Mouse (Mus musculus): ENCODE measurements around the gene Kcnh7. TPM values are rescaled to one million over a fixed set of nuclear protein-coding genes. Genes with fewer than 3 reads are reported as not detected.

The Kcnh7 gene
- polyA plus RNA-seq, 1 experiment from 2014 or later = 0.05 TPM

DNA sequence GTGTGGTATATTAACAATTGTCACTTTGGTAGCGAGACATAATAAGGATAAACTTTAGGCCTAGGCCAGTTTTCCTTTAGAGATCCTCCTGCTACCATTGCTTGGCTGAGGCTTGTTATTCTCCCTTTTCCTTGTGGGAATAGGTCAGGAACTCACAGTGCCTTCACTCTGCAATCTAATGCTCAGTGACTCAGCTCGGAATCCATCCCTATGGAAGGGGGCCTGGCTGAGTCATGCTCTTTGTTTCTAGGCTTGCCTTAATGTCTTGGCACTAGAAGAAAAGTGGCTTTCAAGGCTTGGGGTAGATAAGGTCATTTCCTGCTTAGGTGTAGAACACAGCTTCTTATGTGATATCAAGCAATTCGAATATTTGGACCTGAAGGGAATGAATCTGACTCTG, 255.6 kb downstream of the Kcnh7 start:
- Histone ChIP-seq H3K4me2 (no peak overlapping the region), H3K9ac (no peak overlapping the region), H3K27me3 (no peaks in the 10 kb centered on the region), H3K4me3 (replicated peaks) (no peak overlapping the region), H3K27ac (replicated peaks) (no peak overlapping the region), H3K9me3 (replicated peaks) (no peaks in the 10 kb centered on the region), H3K4me1 (replicated peaks) (no peaks in the 10 kb centered on the region), H3K36me3 (replicated peaks) (no peaks in the 10 kb centered on the region)
- 56% methylated on average over 3 of the region's 3 CpGs for WGBS (ENCODE audit: insufficient replicate concordance)
- no peak for ATAC-seq (ENCODE audit: insufficient read depth)

DNA sequence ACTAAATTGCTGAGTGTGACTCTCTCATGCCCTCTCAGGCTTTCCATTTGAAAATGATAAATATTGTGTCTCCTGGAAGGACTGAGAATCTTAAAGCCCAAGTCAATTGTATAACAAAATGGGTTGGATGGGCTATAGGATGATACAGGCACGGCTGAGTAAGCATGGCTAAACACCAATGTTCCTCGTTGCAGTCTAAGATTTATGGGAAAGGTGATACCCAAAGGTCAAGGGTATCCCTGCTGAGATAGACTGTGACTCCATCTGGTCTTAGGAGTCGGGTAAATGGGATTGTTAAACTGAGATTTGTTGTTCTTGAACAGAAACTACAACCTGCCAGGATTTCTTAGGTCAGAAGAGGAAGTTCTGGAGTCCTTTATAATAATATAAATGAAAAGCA, 256.0 kb downstream of the Kcnh7 start:
- no peak overlapping the region for H3K27ac ChIP-seq (replicated peaks)
- no peak for ATAC-seq (ENCODE audit: insufficient read depth)
- H3K4me3 ChIP-seq (replicated peaks) = no peak overlapping the region
- H3K36me3 ChIP-seq (replicated peaks) = no peaks in the 10 kb centered on the region
- no peaks in the 10 kb centered on the region for H3K27me3 ChIP-seq
- WGBS (ENCODE audit: insufficient replicate concordance) = 44% methylated on average over 3 of the region's 3 CpGs
- no peaks in the 10 kb centered on the region for H3K9me3 ChIP-seq (replicated peaks)
- H3K9ac ChIP-seq = no peak overlapping the region
- H3K4me2 ChIP-seq = no peak overlapping the region
- H3K4me1 ChIP-seq (replicated peaks) = no peaks in the 10 kb centered on the region

DNA sequence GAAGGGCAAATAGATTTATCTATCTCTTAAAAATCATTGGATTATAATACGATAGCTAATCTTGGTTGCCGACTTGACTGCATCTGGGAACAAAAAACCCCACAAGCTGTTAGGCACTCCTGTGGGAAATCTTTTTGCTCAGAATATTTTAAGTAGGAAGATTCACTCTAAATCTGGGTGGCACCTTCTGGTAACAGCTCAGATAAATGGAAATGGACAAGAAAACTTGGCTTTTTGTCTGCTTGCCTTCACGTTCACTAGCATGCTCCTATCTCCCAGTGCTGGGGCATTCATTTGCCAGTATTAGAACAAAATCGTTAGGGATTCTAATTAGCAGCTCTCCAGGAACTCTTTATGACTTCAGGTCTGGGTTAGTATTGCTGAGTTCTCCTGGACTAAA, 260.3 kb downstream of the Kcnh7 start:
- H3K9ac ChIP-seq = no peak overlapping the region
- H3K4me3 ChIP-seq (replicated peaks) = no peak overlapping the region
- 61% methylated on average over 4 of the region's 4 CpGs for WGBS (ENCODE audit: insufficient replicate concordance)
- H3K4me2 ChIP-seq = no peak overlapping the region
- H3K9me3 ChIP-seq (replicated peaks) = no peaks in the 10 kb centered on the region
- H3K4me1 ChIP-seq (replicated peaks) = no peaks in the 10 kb centered on the region
- H3K27ac ChIP-seq (replicated peaks) = no peak overlapping the region
- no peak for ATAC-seq (ENCODE audit: insufficient read depth)
- no peaks in the 10 kb centered on the region for H3K36me3 ChIP-seq (replicated peaks)
- H3K27me3 ChIP-seq = no peaks in the 10 kb centered on the region

DNA sequence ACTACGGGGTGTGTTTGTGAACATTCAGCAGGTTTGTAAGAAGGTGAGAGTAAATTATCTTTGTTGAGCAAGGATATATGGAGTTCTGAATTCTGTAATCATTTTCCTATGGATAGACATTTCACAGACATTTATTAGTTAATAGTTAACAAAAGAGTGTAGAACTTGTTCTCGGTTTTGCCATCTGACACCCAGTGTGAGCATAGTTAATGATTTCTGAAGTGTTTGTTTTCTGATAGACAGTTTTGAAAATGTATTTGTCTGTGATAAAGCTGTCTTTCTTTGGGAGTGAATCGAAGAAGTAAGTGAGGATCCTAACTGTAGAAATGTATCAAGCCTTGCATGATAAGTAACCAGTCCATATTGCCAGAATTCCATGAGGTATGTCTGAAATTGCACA, 276.4 kb downstream of the Kcnh7 start:
- no peaks in the 10 kb centered on the region for H3K9me3 ChIP-seq (replicated peaks)
- no peak overlapping the region for H3K4me2 ChIP-seq
- no peak overlapping the region for H3K9ac ChIP-seq
- no peak overlapping the region for H3K4me3 ChIP-seq (replicated peaks)
- H3K27ac ChIP-seq (replicated peaks) = no peak overlapping the region
- WGBS (ENCODE audit: insufficient replicate concordance) = 43% methylated on average over 3 of the region's 3 CpGs
- H3K27me3 ChIP-seq = no peaks in the 10 kb centered on the region
- no peaks in the 10 kb centered on the region for H3K4me1 ChIP-seq (replicated peaks)
- H3K36me3 ChIP-seq (replicated peaks) = no peaks in the 10 kb centered on the region
- ATAC-seq (ENCODE audit: insufficient read depth) = no peak

DNA sequence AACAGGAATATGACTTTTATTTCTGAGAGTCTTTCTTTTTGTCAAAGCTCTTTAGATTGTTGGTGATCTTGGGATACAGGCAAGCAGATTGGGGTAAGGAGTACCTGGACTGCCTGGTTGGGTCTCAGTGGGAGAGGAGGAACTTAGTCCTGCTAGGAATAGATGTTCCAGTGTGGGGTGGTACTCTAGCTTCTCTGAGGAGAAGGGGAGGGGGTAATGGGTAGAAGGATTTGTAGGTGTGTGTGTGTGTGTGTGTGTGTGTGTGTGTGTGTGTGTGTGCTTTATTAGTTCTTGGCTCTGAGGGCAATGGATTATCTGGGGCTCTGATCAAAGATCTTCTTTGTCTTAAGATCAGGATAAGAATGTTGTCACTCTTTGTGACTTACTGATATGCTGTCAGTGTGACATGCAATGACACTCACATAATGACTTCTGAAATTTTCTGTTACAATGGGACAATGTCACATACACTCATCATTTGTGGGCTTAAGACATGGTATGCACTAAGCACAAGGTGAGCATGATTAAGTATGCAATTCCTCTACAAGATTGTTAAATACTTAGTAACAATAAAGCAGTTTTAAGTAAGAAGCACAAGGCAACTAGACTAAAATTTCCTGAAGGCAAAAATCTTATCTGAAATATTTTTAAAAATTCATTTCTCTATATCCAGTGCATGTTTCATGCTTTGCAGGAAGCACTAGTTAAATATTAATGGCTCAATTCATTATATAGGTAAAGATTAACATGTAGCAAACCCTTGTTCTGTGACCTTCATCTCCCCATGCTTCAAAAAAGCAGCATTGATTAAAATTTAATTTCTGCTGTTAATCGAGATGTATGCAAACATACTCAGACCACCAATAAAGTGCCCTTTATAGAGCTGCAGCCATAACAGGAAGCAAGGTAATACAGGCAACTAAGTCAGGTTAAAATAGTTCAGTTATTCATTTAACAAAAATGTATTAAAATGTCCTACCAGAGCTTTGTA, 281.4 kb downstream of the Kcnh7 start:
- no peaks in the 10 kb centered on the region for H3K27me3 ChIP-seq
- H3K4me2 ChIP-seq = no peak overlapping the region
- 30% methylated on average over 1 of the region's 1 CpGs for WGBS (ENCODE audit: insufficient replicate concordance)
- H3K4me1 ChIP-seq (replicated peaks) = no peaks in the 10 kb centered on the region
- no peak overlapping the region for H3K4me3 ChIP-seq (replicated peaks)
- no peaks in the 10 kb centered on the region for H3K36me3 ChIP-seq (replicated peaks)
- H3K27ac ChIP-seq (replicated peaks) = no peak overlapping the region
- no peaks in the 10 kb centered on the region for H3K9me3 ChIP-seq (replicated peaks)
- H3K9ac ChIP-seq = no peak overlapping the region
- ATAC-seq (ENCODE audit: insufficient read depth) = no peak

DNA sequence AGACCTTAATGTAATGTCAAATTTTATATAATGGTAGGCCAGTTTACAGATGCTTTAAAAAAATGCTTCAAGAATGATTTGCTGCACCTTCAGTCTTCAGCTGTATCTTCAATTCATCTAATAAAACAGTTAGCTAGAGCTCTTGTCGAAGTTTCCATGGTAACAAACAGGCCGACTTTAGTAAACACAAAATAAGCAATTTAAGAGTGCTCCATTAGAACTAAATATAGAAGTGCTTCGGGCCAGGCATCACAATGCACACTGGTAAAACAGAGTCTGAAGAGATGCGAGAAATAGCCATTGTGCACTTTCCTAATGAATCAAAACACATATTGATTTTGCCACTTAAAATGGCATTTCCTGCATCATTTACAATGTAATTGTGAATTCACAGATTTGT, 305.3 kb downstream of the Kcnh7 start:
- WGBS (ENCODE audit: insufficient replicate concordance) = 53% methylated on average over 4 of the region's 4 CpGs
- Histone ChIP-seq H3K4me1 (replicated peaks) (no peaks in the 10 kb centered on the region), H3K4me3 (replicated peaks) (no peak overlapping the region), H3K9ac (no peak overlapping the region), H3K36me3 (replicated peaks) (no peaks in the 10 kb centered on the region), H3K27me3 (no peaks in the 10 kb centered on the region), H3K9me3 (replicated peaks) (no peaks in the 10 kb centered on the region), H3K4me2 (no peak overlapping the region), H3K27ac (replicated peaks) (no peak overlapping the region)
- ATAC-seq (ENCODE audit: insufficient read depth) = no peak

DNA sequence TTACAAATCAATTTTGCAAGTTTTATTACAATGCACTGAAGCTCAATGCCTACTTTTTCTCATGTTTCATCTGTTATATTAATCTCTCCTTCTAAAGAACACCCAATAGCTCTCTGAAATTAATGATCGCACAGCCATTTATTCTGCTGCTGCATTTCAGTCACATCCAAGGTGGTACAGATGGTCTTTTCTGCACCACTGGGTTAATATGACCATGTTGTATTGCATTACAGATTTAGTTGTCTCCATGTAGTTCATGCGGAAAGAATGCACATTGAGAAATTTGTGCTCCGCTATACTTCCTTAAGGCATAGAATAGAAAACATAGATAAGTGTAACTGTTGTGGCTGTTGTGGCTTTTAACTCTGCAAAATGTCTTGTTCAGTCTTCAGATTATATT, 328.7 kb downstream of the Kcnh7 start:
- Histone ChIP-seq H3K9ac (no peak overlapping the region), H3K27ac (replicated peaks) (no peak overlapping the region), H3K4me2 (no peak overlapping the region), H3K36me3 (replicated peaks) (no peaks in the 10 kb centered on the region), H3K4me3 (replicated peaks) (no peak overlapping the region), H3K9me3 (replicated peaks) (no peaks in the 10 kb centered on the region), H3K4me1 (replicated peaks) (no peaks in the 10 kb centered on the region), H3K27me3 (no peaks in the 10 kb centered on the region)
- ATAC-seq (ENCODE audit: insufficient read depth) = no peak
- 74% methylated on average over 3 of the region's 3 CpGs for WGBS (ENCODE audit: insufficient replicate concordance)

DNA sequence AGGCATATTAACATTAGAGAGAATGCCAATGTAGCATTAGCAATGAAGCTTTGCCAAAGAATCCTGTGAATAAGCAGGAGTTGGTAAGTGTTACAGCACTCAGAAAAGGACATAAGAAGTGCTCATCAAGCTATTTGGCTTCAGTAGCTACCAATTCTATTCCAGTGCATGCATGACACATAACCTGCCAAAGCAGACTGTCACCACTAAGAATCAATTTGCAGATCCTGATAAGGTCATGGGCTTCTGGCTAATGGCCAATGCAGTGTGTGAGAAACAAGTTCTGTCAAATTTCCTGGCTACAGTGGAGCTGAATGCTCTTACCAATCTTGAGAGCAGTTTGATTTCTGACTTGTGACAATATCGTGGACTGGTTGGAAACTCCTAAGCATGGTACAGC, 341.5 kb downstream of the Kcnh7 start:
- no peak overlapping the region for H3K4me3 ChIP-seq (replicated peaks)
- H3K9ac ChIP-seq = no peak overlapping the region
- no peak overlapping the region for H3K4me2 ChIP-seq
- no peak for ATAC-seq (ENCODE audit: insufficient read depth)
- H3K27ac ChIP-seq (replicated peaks) = no peak overlapping the region
- H3K4me1 ChIP-seq (replicated peaks) = no peaks in the 10 kb centered on the region
- no peaks in the 10 kb centered on the region for H3K36me3 ChIP-seq (replicated peaks)
- no peaks in the 10 kb centered on the region for H3K9me3 ChIP-seq (replicated peaks)
- H3K27me3 ChIP-seq = no peaks in the 10 kb centered on the region
- WGBS (ENCODE audit: insufficient replicate concordance) = 71% methylated on average over 1 of the region's 1 CpGs

DNA sequence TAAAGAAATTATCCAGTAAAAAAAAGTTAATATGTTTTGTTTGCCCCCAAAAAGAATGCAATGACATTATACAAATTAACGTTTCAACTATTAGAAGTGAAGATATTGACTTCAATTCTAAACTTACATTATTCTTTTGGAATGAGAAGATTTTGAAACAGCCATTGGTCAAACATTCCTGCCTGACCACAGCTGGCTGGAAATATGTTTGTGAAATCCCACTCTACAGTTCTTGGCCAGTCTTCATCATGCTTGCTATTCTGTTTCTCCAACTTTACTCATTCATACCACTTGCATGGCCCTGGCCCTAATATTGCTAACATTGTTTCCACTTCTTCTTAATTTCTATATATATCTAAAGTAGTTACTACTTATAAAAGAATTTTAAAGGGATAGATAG, 349.8 kb downstream of the Kcnh7 start:
- no peak for ATAC-seq (ENCODE audit: insufficient read depth)
- H3K9ac ChIP-seq = no peak overlapping the region
- WGBS (ENCODE audit: insufficient replicate concordance) = 58% methylated on average over 1 of the region's 1 CpGs

DNA sequence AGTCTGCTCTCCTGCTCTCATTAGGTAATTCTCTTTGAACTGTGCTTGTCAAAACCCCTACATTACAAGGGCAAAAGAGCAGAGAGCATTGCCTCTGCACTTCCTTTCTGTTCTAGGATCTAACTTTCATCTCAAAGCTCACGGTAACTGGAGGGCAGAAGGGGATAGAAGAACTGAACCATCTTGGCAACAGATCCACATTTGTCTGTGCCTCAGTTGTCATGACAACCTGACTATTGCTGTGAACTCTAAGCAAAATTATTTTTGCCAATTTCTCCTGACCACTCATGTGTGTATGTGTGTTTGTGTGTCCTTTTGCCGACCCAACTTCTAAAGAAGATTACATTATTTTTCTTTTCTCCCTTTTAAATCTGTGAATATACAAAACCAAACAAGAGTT, 364.9 kb downstream of the Kcnh7 start:
- Histone ChIP-seq H3K27me3 (no peaks in the 10 kb centered on the region), H3K36me3 (replicated peaks) (no peaks in the 10 kb centered on the region), H3K9ac (no peak overlapping the region), H3K4me1 (replicated peaks) (no peaks in the 10 kb centered on the region), H3K4me3 (replicated peaks) (no peak overlapping the region), H3K4me2 (no peak overlapping the region), H3K9me3 (replicated peaks) (no peaks in the 10 kb centered on the region), H3K27ac (replicated peaks) (no peak overlapping the region)
- 66% methylated on average over 2 of the region's 2 CpGs for WGBS (ENCODE audit: insufficient replicate concordance)
- ATAC-seq (ENCODE audit: insufficient read depth) = no peak

More for the DNA sequence above, 349.8 kb downstream of the Kcnh7 start:
- H3K9me3 ChIP-seq (replicated peaks) = no peaks in the 10 kb centered on the region
- no peak overlapping the region for H3K27ac ChIP-seq (replicated peaks)
- H3K4me1 ChIP-seq (replicated peaks) = no peaks in the 10 kb centered on the region
- H3K4me3 ChIP-seq (replicated peaks) = no peak overlapping the region
- H3K27me3 ChIP-seq = no peaks in the 10 kb centered on the region
- no peaks in the 10 kb centered on the region for H3K36me3 ChIP-seq (replicated peaks)
- H3K4me2 ChIP-seq = no peak overlapping the region

DNA sequence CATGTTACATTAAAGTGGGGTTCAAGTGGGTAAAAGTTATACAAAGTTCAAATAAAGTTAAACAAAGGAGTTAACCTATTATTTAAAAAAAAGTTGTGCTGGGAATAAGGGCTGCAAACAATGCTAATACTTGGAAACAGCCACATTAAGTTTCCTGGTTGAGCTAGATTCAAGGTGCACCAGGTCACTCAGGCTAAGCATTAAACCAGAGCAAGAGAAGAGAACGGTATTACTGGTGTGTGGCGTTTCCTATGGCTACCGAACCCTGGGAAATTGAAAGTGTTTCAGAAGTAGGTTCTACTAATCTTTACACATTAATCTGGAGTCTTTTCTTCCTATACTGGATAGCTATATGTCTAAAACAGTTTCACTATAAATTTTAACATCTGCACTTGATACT, 368.1 kb downstream of the Kcnh7 start:
- no peak overlapping the region for H3K27ac ChIP-seq (replicated peaks)
- H3K9ac ChIP-seq = no peak overlapping the region
- no peaks in the 10 kb centered on the region for H3K36me3 ChIP-seq (replicated peaks)
- ATAC-seq (ENCODE audit: insufficient read depth) = no peak
- no peak overlapping the region for H3K4me2 ChIP-seq
- no peaks in the 10 kb centered on the region for H3K4me1 ChIP-seq (replicated peaks)
- WGBS (ENCODE audit: insufficient replicate concordance) = 78% methylated on average over 3 of the region's 3 CpGs
- no peaks in the 10 kb centered on the region for H3K27me3 ChIP-seq
- no peaks in the 10 kb centered on the region for H3K9me3 ChIP-seq (replicated peaks)
- no peak overlapping the region for H3K4me3 ChIP-seq (replicated peaks)

DNA sequence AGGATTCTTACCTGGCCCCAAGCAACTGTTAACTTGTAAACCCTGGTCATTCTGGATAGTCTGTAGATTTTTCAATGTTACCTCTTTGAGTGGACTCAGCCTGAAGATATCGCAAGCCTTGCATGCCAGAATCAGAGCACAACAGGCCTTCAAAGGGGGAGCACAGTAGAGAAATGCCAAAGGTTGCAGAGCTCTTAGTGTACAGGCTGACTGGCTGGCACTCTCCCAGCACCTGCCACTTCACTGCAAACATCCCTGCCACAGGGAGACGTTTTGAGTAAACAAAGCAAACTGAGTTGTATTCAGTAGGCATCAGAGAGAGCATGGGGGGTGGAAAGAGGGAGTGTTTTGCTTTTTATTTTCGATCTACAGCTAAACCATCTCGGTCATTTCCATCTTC, 375.3 kb downstream of the Kcnh7 start:
- Histone ChIP-seq H3K4me2 (no peak overlapping the region), H3K4me1 (replicated peaks) (no peaks in the 10 kb centered on the region), H3K9ac (no peak overlapping the region), H3K36me3 (replicated peaks) (no peaks in the 10 kb centered on the region), H3K4me3 (replicated peaks) (no peak overlapping the region), H3K27ac (replicated peaks) (no peak overlapping the region), H3K27me3 (no peaks in the 10 kb centered on the region), H3K9me3 (replicated peaks) (no peaks in the 10 kb centered on the region)
- ATAC-seq (ENCODE audit: insufficient read depth) = no peak
- WGBS (ENCODE audit: insufficient replicate concordance) = 45% methylated on average over 4 of the region's 4 CpGs
